Mouse (Mus musculus) embryonic facial prominence, embryonic 14.5 days (tissue): ENCODE data around the gene Nusap1. TPM values are rescaled to one million over a fixed set of nuclear protein-coding genes. Genes with fewer than 3 reads are reported as not detected.
A peak's percentile ranks its signal among the peaks of the same experiment; 100 is the strongest.
"Not testable (repeated sequence)": the region's sequence is repeated elsewhere in the genome, so short reads cannot be mapped to it uniquely, and the experiment has no call there.

Experiments used
- ATAC-seq: fragments of 200-750 bp; cut with Nextera tagmentation; 2 replicates; pipeline ENCODE4 v1.8.0; 2017; ENCODE audit warnings: low read depth, moderate number of reproducible peaks, moderate TSS enrichment
- DNase-seq: peaks from one replicate; pipeline ENCODE4 v3.0.0-alpha.2; 2015; ENCODE audit warnings: low spot score
- H3K27ac ChIP-seq: fragments of 300-500 bp; sonication (generic); replicated peaks from 2 replicates; pipeline ENCODE4 v1.5.1; 2014; ENCODE audit warnings: low read depth, mild to moderate bottlenecking, low read length, moderate library complexity
- H3K27me3 ChIP-seq: fragments of 300-500 bp; sonication (generic); replicated peaks from 2 replicates; pipeline ENCODE4 v1.6.1; 2014; ENCODE audit warnings: low read length; ENCODE audit not compliant: control insufficient read depth, insufficient read depth
- H3K36me3 ChIP-seq: fragments of 300-500 bp; sonication (generic); 2 replicates; pipeline ENCODE4 v1.6.1; 2014; ENCODE audit warnings: low read length, mixed read lengths; ENCODE audit not compliant: control insufficient read depth, insufficient read depth
- H3K4me1 ChIP-seq: fragments of 300-500 bp; sonication (generic); 2 replicates; pipeline ENCODE4 v1.6.1; 2014; ENCODE audit warnings: antibody characterized with exemption, low read length; ENCODE audit not compliant: control insufficient read depth, insufficient read depth
- H3K4me2 ChIP-seq: fragments of 300-500 bp; sonication (generic); 2 replicates; pipeline ENCODE4 v1.6.1; 2014; ENCODE audit warnings: low read depth, mild to moderate bottlenecking, low read length, moderate library complexity, mixed read lengths
- H3K4me3 ChIP-seq: fragments of 300-500 bp; sonication (generic); 2 replicates; pipeline ENCODE4 v1.5.1; 2014; ENCODE audit warnings: low read depth, mild to moderate bottlenecking, low read length
- H3K9ac ChIP-seq: fragments of 300-500 bp; sonication (generic); 2 replicates; pipeline ENCODE4 v1.6.1; 2014; ENCODE audit warnings: low read depth, mild to moderate bottlenecking, low read length, moderate library complexity, mixed read lengths
- H3K9me3 ChIP-seq: fragments of 300-500 bp; sonication (generic); 2 replicates; pipeline ENCODE4 v1.6.1; 2016; ENCODE audit warnings: low read length; ENCODE audit not compliant: control insufficient read depth
- WGBS: fragments of 180-500 bp; shearing (Covaris S2); extraction: QIAGEN DNeasy Blood & Tissue Kit; methylation state at CpG from one replicate; pipeline ENCODE4 v1.1.7; 2014; 5-methylcytosine and 5-hydroxymethylcytosine counted together
- polyA plus RNA-seq: library from polyadenylated mRNA; unstranded; fragments of >200 nt; fragmentation: Nextera tagmentation; extraction: Ambion mirVana; gene quantifications from 2 replicates; pipeline ENCODE4 v1.2.1, GENCODE M21; 2014

Nusap1 gene
- polyA plus RNA-seq, 1 experiment from 2014 or later: 47.5 TPM

GRCm38 (mm10) chr2:119607023-119607422, 11.1 kb upstream of the Nusap1 start:
- Histone ChIP-seq H3K27me3 (no peaks in the 10 kb centered on the region), H3K4me2 (no peak overlapping the region), H3K4me3 (no peak overlapping the region), H3K27ac (no peak overlapping the region), H3K36me3 (peaks cover 63% of the 10 kb centered on the region), H3K9me3 (no peaks in the 10 kb centered on the region), H3K4me1 (no peaks in the 10 kb centered on the region), H3K9ac (no peak overlapping the region)
- DNase-seq (no peak), ATAC-seq (no peak)
- 96% methylated on average over 4 of the region's 4 CpGs for WGBS

DNA sequence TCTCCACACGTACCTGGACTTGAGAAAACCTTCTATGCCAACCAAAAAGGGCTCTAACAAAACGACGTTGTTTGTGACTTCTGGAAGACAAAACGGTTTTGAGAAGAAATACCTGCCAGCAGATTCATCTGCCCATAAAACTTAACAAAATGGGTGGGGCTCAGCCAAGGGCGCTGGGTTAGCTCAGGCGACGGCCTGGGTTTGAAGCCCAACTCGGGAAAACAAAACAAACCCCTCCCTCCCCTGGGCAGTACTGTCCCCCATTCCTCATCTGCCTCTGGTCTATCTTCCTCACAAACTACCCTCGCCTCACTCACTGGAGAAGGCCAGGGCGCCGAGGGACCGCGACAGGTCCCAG, 278 bp upstream of the Nusap1 start:
- under 1% methylated on average over 13 of the region's 13 CpGs for WGBS

DNA sequence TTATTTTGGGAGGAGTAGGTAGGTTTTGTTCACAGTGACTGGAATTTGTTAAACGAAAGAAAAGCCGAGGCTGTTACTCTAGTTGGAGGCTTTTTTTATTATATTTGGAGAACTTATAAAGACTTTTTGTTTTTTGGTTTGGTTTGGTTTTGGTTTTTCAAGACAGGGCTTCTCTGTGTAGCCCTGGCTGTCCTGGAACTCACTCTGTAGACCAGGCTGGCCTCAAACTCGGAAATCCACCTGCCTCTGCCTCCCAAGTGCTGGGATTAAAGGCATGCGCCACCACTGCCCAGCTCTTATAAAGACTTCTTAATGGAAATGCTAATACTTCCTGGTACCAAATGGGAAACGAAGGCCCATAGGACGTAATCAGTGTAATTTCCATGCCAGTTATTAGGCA, 904 bp downstream of the Nusap1 start:
- not testable (repeated sequence) for DNase-seq, H3K27me3 ChIP-seq, ATAC-seq, H3K27ac ChIP-seq, H3K9me3 ChIP-seq, H3K36me3 ChIP-seq
- Histone ChIP-seq H3K4me3 (peak overlapping the region; percentile 75), H3K4me2 (peak overlapping the region; percentile 64), H3K9ac (peak overlapping the region; percentile 61), H3K4me1 (peaks cover 14% of the 10 kb centered on the region)
- 10% methylated on average over 6 of the region's 6 CpGs for WGBS

More for the DNA sequence above, 278 bp upstream of the Nusap1 start:
- peak; percentile 32 for DNase-seq
- Histone ChIP-seq H3K9me3 (no peaks in the 10 kb centered on the region), H3K4me1 (peaks cover 14% of the 10 kb centered on the region), H3K4me3 (peak overlapping the region; percentile 75), H3K27ac (no peak overlapping the region), H3K27me3 (no peaks in the 10 kb centered on the region), H3K36me3 (no peaks in the 10 kb centered on the region), H3K9ac (peak overlapping the region; percentile 71), H3K4me2 (peak overlapping the region; percentile 71)
- no peak for ATAC-seq

DNA sequence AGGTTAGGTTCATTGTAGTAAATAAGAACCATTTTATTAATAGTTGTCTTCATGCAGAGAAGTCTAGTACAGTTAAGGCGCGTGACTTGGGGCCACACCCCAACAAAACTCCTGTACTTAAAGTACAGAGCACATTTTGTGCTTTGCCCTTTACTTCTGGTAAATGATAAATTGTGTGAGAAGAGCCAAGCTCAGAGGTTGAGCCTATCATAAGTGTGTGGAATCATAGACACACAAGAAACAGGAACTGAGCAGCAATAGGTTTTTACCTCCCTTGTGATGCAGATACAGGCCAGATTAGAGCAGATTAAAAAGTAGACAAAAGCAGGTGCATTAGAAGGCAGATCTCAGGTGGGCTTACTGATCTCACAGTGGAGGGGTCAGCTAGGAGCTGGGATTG, 3.2 kb downstream of the Nusap1 start:
- H3K9ac ChIP-seq: no peak overlapping the region
- H3K36me3 ChIP-seq: peaks cover 24% of the 10 kb centered on the region; the same call in 1 of the 2 replicates
- ATAC-seq: no peak
- peak overlapping the region; percentile 16; the same call in 1 of the 2 replicates for H3K4me2 ChIP-seq
- no peaks in the 10 kb centered on the region for H3K27me3 ChIP-seq
- H3K9me3 ChIP-seq: no peaks in the 10 kb centered on the region
- H3K27ac ChIP-seq: no peak overlapping the region
- WGBS: 97% methylated on average over 2 of the region's 2 CpGs
- no peak for DNase-seq
- H3K4me1 ChIP-seq: peaks cover 14% of the 10 kb centered on the region
- no peak overlapping the region for H3K4me3 ChIP-seq

GRCm38 (mm10) chr2:119636781-119637180, 18.7 kb downstream of the Nusap1 start:
- no peak overlapping the region for H3K27ac ChIP-seq
- H3K9ac ChIP-seq: no peak overlapping the region
- ATAC-seq (no peak), DNase-seq (no peak)
- WGBS: 100% methylated on average over 1 of the region's 1 CpGs
- no peak overlapping the region for H3K4me3 ChIP-seq
- H3K4me2 ChIP-seq: no peak overlapping the region
- peaks cover 89% of the 10 kb centered on the region for H3K36me3 ChIP-seq
- H3K27me3 ChIP-seq: no peaks in the 10 kb centered on the region
- H3K9me3 ChIP-seq: no peaks in the 10 kb centered on the region
- no peaks in the 10 kb centered on the region for H3K4me1 ChIP-seq

DNA sequence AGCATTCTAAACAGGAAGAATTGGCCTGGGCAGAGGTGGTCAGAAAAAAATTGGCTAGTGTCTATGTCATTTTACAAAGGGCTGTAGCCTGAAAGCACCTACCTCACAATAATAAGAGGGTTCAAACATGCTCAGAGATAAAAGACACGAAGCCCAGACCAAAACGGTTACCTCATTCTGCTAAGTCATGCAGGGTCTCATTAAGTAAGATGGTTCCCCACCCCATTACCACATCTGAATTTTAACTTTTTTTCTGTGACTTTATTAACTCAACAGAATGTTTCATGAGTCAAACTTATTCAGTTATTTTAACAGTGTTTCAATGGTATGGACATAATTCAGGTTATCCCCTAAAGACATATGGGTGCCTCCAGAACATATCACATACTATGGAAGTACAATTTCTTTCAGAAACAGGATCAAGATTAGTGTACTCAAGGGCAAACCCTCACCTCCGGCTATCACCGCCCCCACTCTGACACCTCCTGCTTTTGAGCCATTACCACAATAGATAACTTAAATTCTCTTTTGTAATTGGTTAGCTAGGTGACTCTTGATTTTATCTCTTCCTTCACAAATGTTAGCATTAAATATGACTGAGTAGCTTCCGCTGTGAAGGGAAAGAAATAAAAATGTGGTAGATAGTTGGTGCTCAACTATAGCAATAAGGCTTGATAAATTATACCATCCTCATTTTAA, 23.3 kb downstream of the Nusap1 start:
- DNase-seq (no peak), ATAC-seq (no peak)
- Histone ChIP-seq H3K36me3 (peaks cover 90% of the 10 kb centered on the region), H3K27me3 (no peaks in the 10 kb centered on the region), H3K4me2 (no peak overlapping the region), H3K4me3 (no peak overlapping the region), H3K9ac (no peak overlapping the region), H3K4me1 (no peaks in the 10 kb centered on the region), H3K9me3 (no peaks in the 10 kb centered on the region), H3K27ac (no peak overlapping the region)
- 94% methylated on average over 5 of the region's 5 CpGs for WGBS

GRCm38 (mm10) chr2:119644254-119644653, 26.2 kb downstream of the Nusap1 start:
- Histone ChIP-seq H3K36me3 (peaks cover 91% of the 10 kb centered on the region), H3K4me1 (no peaks in the 10 kb centered on the region), H3K4me2 (no peak overlapping the region), H3K27me3 (no peaks in the 10 kb centered on the region), H3K4me3 (no peak overlapping the region), H3K9ac (no peak overlapping the region), H3K27ac (no peak overlapping the region), H3K9me3 (no peaks in the 10 kb centered on the region)
- ATAC-seq (no peak), DNase-seq (no peak)
- WGBS: 87% methylated on average over 5 of the region's 5 CpGs

DNA sequence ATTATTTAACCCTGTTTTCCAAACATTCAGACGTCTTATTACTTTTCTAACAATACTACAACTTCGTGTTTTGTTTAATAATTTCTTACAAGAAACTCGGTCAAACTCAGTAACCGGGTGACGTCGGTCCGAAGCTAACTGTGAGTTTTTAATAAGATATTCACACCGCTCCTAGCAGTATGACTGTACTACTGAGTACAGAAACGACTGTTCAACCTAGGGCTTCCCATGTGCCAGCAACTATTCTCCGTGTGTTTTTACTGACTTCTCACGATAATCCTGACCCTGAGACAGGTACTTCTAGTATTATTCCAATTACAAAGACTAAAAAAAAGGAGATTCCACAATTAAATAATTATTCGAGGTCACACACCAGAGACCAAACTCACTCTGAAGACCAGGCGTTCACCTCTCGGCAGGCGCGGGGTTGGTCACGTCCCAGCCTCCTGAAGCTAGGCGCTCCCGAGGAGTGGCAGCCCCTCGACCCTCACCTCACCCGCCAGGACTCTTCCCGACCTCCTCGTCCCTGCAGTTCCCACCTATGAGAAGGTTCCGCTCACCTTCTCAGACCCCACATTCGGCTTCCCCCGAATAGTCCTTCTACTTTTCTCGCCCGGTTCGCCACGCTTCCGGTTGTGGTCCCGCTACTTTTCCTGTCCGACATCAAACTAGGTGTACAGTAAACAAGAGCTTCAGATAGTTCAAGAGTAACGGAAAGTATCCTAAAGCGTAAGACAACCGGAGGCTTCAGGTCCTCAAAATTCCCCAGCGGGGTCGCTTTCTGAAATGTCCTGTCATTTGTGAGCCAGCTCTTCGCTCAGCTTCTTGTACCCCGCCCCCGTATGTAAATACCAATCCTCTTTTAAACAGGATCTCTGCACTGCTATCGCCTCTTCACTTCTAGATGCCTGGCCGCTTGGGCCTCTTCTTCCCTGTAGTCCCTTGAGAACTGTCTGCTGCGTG, 44.4 kb downstream of the Nusap1 start, which contains the start of gene Ndufaf1:
Ndufaf1 (minus strand) TSS at position 608 of the 963 bp plus-strand sequence.
- H3K36me3 ChIP-seq: peaks cover 28% of the 10 kb centered on the region
- peak within 1 kb of the TSS; percentile 72 for H3K4me3 ChIP-seq
- H3K27me3 ChIP-seq: no peaks in the 10 kb centered on the region
- H3K4me2 ChIP-seq: peak within 1 kb of the TSS; percentile 77
- no peaks in the 10 kb centered on the region for H3K9me3 ChIP-seq
- DNase-seq: peak; percentile 86
- H3K4me1 ChIP-seq: 0 out of 2 replicates have a peak, but pooled peaks cover 7% of the 10 kb centered on the region
- WGBS: 1% methylated on average over 44 of the region's 44 CpGs
- peak; percentile 89 for ATAC-seq
- H3K27ac ChIP-seq: peak within 1 kb of the TSS; percentile 39; the same call in 1 of the 2 replicates
- peak within 1 kb of the TSS; percentile 87 for H3K9ac ChIP-seq
